Mouse (Mus musculus) brain, embryonic 14.5 days (tissue): ENCODE results near the gene Fbxo33.

ENCODE experiments used
- CTCF ChIP-seq: fragments of 200-500 bp; IDR thresholded peaks from 2 replicates; pipeline ENCODE4 v1.5.1; 2012; ENCODE audit warnings: inconsistent platforms, mild to moderate bottlenecking, moderate library complexity, borderline replicate concordance; ENCODE audit not compliant: insufficient read depth, insufficient read length; ENCODE audit errors: extremely low read depth
- POLR2A ChIP-seq: fragments of 200-500 bp; IDR thresholded peaks from 2 replicates; pipeline ENCODE4 v1.6.1; 2012; ENCODE audit warnings: mild to moderate bottlenecking, inconsistent platforms, borderline replicate concordance; ENCODE audit not compliant: poor library complexity, insufficient read depth, insufficient read length, severe bottlenecking; ENCODE audit errors: extremely low read depth

DNA sequence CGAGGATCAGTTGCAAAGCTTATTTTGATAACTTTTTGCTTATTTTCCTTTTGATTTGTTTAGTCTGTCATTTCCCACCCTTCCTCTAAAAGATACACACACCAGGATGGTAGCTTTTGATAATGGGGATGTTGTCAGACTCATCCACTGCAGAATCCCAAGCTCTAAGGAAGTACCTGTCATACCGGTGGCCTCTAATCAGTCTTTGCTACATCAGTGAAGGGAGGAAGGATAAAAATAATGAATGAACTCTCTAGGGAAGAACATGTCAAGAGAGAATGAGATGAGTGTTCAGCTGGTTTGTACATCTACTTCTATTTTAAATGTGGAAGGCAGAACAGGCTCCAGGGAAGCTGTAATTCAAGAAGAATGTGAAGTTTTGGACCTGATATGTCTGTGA is 41.3 kb upstream of the Fbxo33 start:
- TF ChIP-seq CTCF, result no peak
- no peak for TF ChIP-seq POLR2A
